Mouse (Mus musculus): ENCODE results near the gene Tnfsfm13.

The Tnfsfm13 gene

DNA sequence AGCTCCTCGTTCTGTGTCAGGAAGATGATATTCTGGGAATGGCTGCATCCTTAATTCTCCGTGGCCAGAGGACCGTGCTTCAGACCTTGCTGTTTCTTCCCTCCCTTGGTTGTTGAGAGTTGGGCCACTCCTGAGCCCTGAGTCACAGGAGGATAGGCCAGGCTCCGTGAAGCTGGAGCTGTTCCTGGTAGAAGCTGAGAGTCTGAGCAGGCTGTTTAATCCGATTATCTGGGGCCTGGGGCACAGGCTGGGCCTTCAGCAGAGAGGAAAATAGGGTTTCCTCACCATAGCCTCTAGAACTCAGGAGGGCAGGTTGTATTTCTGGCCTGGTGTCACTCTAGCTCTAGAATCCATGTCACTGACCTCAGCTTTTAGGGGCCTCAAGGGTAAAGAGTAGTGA is 42.5 kb downstream of the Tnfsfm13 start:
- no peak for DNase-seq (ENCODE audit: low read depth)

DNA sequence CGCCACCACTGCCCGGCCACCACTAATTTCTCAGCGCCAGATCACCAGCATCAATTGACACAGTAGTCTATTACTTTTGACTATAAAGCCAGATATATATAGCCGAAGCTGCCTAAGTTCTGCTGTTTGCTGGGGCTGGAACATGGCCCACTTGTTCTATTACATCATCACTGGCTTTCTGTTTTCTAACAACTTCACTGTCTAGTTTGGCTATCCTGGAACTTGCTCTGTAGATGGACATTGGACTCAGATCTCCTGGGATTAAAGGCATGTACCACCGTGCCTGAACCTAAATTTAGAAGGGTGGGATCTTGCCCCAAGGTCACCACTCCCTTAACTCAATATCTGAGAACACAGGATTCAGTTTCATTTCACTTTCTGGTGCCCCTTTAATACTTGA is 50.0 kb downstream of the Tnfsfm13 start:
- no peak for DNase-seq (ENCODE audit: low read depth)

DNA sequence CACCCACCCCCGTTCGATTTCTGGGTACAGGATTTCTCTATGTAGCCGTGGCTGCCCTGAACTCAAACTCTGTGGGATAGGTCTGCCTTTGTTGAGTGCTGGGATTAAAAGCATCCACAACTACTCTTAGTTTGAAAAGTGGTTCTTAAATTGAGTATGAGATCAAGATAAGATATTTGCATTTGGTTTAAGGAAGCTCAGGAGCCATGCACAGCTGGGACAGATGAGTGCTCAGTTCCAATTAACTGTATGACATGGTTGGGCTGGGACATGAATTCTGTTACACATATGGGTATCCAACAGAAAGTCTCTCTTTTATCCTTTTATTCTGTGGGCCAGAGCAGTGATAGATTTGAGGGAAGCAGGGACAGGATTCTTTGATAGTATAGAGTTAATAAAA is 60.4 kb downstream of the Tnfsfm13 start:
- DNase-seq (ENCODE audit: low read depth): no peak

DNA sequence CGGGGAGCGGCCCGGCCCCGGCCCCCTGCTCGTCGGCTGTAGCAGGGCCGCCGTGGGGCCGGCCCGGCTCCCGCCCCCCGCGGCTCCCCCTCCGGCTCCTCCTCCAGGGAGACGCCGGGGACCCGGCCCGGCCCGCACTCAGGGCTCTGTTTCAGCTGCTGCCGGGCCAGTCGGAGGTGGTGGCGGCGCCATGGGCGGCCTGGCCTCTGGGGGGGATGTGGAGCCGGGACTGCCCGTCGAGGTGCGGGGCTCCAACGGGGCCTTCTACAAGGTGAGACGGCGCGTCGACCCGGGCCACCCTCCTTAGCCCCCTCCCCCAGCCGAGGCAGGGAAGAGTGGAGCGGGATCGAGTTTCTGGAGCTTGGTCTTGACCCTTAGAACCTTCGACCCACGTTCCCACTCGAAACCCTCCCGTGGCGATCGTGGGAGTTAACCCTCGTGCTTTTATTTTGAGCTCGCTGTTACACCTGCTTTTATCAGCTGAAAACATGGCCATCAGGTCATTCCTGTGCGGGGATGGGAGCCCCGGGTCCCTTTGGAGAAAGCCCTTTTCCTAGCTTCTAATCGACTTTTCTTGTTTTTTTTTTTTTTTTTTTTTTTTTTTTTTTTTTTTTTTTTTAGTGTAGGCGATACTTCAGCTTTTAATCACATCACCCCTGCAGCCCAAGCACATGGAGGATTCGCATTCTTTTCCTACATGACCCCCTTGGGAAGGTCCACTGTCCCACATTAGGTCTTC is 62.6 kb downstream of the Tnfsfm13 start:
- DNase-seq (ENCODE audit: low read depth): no peak

Measured in c-Kit-positive CD71-negative TER-119-negative erythroid progenitor cells, embryonic 14.5 days (primary cell).